Comparison of ENCODE assay signal across 32 mouse cellular contexts in the genomic region with DNA sequence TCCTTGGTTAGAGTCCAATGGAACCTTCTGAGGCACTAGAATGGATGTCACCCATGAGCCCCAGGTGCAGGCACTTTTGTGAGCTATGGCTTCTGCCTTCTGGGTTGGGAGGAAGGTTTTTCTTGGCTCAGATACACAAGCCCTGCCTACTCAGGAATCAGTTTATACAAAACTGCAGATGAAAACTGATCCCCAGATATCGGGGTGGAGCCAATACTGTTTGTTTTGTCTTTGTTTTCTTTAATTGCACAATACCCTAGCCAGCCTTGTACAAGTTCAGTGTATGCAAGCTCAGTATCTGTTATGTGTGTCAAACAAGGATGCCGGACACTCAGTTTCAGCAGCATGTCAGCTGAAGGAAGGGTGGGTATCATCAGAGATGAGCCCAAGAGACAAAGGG. TPM values are rescaled to one million over a fixed set of nuclear protein-coding genes. Genes with fewer than 3 reads are reported as not detected.
DNase-seq lines count a peak whose midpoint lies in the region; ATAC-seq and TF ChIP-seq lines count a peak whose summit lies in the region.
"Had no signal": no experiment of that assay in that cellular context is flagged by ENCODE, and none has a peak within 500 bp of the region (broad histone marks: within the 10 kb centered on the region; RNA-seq: fewer than 3 reads in every experiment).

No protein-coding gene starts in this region.

- WGBS in lung, embryonic 16.5 days, result 42% methylated on average over 2 of the region's 2 CpGs
- 87% methylated on average over 2 of the region's 2 CpGs for WGBS in embryonic facial prominence, embryonic 10.5 days

- no peaks in the 10 kb centered on the region for H3K36me3 ChIP-seq in lung, embryonic 16.5 days (ENCODE audit: control insufficient read depth, insufficient read depth, low read length)
- H3K36me3 ChIP-seq in embryonic facial prominence, embryonic 10.5 days (replicated peaks), result peaks cover 11% of the 10 kb centered on the region; the same call in 1 of the 2 replicates
- H3K36me3 ChIP-seq: forebrain, embryonic 12.5 days; forebrain, embryonic 15.5 days; heart, embryonic 12.5 days; heart, embryonic 15.5 days; hindbrain, embryonic 10.5 days; hindbrain, embryonic 13.5 days had no signal

- no peaks in the 10 kb centered on the region for H3K27me3 ChIP-seq in lung, embryonic 16.5 days (ENCODE audit: control insufficient read depth, insufficient read depth, low read depth, low read length)
- H3K27me3 ChIP-seq in embryonic facial prominence, embryonic 10.5 days (replicated peaks; ENCODE audit: low read depth, poor library complexity, severe bottlenecking), result no peaks in the 10 kb centered on the region
- H3K27me3 ChIP-seq: forebrain, embryonic 15.5 days; heart, embryonic 12.5 days; heart, embryonic 15.5 days; hindbrain, embryonic 13.5 days had no signal

- no peak for TF ChIP-seq CTCF in embryonic fibroblast, embryonic 13.5 days (IDR thresholded peaks at IDR 0.05; ENCODE audit: borderline replicate concordance, insufficient read depth, low read length)

- peak; percentile 32; the same call in 1 of the 2 replicates for ATAC-seq in lung, embryonic 16.5 days (ENCODE audit: low read depth)
- ATAC-seq: CD4-positive, CD25-positive, alpha-beta regulatory T cell, adult 4 months; forebrain, embryonic 15.5 days; hindbrain, embryonic 16.5 days had no signal

- H3K9me3 ChIP-seq in lung, embryonic 16.5 days (ENCODE audit: control insufficient read depth, low read length), result no peaks in the 10 kb centered on the region
- no peaks in the 10 kb centered on the region for H3K9me3 ChIP-seq in embryonic facial prominence, embryonic 10.5 days
- H3K9me3 ChIP-seq: forebrain, embryonic 12.5 days; forebrain, embryonic 15.5 days; heart, embryonic 12.5 days; heart, embryonic 15.5 days; hindbrain, embryonic 10.5 days; hindbrain, embryonic 13.5 days had no signal

- peaks cover 37% of the 10 kb centered on the region for H3K4me1 ChIP-seq in lung, embryonic 16.5 days (replicated peaks; ENCODE audit: control insufficient read depth, insufficient read depth, low read length)
- H3K4me1 ChIP-seq in embryonic facial prominence, embryonic 10.5 days, result peaks cover 39% of the 10 kb centered on the region
- H3K4me1 ChIP-seq in embryonic fibroblast, embryonic 13.5 days (ENCODE audit: control insufficient read depth, insufficient read depth, low read length), result peaks cover 15% of the 10 kb centered on the region

- no peak overlapping the region for H3K4me3 ChIP-seq in lung, embryonic 16.5 days (ENCODE audit: low read length)
- H3K4me3 ChIP-seq in embryonic facial prominence, embryonic 10.5 days, result no peak overlapping the region
- no peak overlapping the region for H3K4me3 ChIP-seq in embryonic fibroblast, embryonic 13.5 days (ENCODE audit: insufficient read depth, low read length)
- H3K4me3 ChIP-seq: forebrain, embryonic 12.5 days; forebrain, embryonic 15.5 days; heart, embryonic 12.5 days; heart, embryonic 15.5 days; hindbrain, embryonic 10.5 days; hindbrain, embryonic 13.5 days had no signal

- DNase-seq in lung, postnatal 14 days, result no peak
- DNase-seq in embryonic facial prominence, embryonic 10.5 days (ENCODE audit: low spot score), result no peak
- no peak for DNase-seq in layer of hippocampus, postnatal 14 days (ENCODE audit: low spot score in 2 of 2)
- DNase-seq in right cerebral cortex, adult 2 months (ENCODE audit: low spot score in 2 of 2), result no peak
- DNase-seq: adrenal gland, adult 2 months; adrenal gland, postnatal 14 days; cerebellum, adult 11 months; cerebellum, adult 8-10 months; cerebellum, postnatal 10 days; cerebellum, postnatal 36 days; embryo, embryonic 11 days; gastrocnemius, postnatal 25 days; heart, adult 18-20 months; heart, postnatal 10 days; heart, postnatal 36 days had no signal

- no peak overlapping the region for H3K9ac ChIP-seq in lung, embryonic 16.5 days (ENCODE audit: low read length)
- H3K9ac ChIP-seq: forebrain, embryonic 12.5 days; forebrain, embryonic 15.5 days; heart, embryonic 12.5 days; heart, embryonic 15.5 days; hindbrain, embryonic 13.5 days had no signal

- no peak for TF ChIP-seq POLR2A in embryonic fibroblast, embryonic 13.5 days (IDR thresholded peaks at IDR 0.05; ENCODE audit: low read depth, low read length)

- H3K27ac ChIP-seq in lung, embryonic 16.5 days (ENCODE audit: low read length), result peak overlapping the region; percentile 38; the same call in 1 of the 2 replicates
- H3K27ac ChIP-seq in embryonic facial prominence, embryonic 10.5 days (replicated peaks), result 0 out of 2 replicates have a peak overlapping the region, but pooled peaks have one; percentile 24
- peak overlapping the region; percentile 11 for H3K27ac ChIP-seq in embryonic fibroblast, embryonic 13.5 days (ENCODE audit: insufficient read depth, low read length)
- H3K27ac ChIP-seq: forebrain, embryonic 12.5 days; forebrain, embryonic 15.5 days; hindbrain, embryonic 10.5 days; hindbrain, embryonic 13.5 days had no signal

- no peak overlapping the region for H3K4me2 ChIP-seq in lung, embryonic 16.5 days (ENCODE audit: low read depth, low read length)
- H3K4me2 ChIP-seq: forebrain, embryonic 12.5 days; forebrain, embryonic 15.5 days; heart, embryonic 12.5 days; heart, embryonic 15.5 days; hindbrain, embryonic 13.5 days had no signal

RNA-seq across cellular contexts. Expression of a gene that starts 22.1 kb away (rescaled TPM):
- 2.5 and 3.3 TPM in 2 replicates for polyA plus RNA-seq in lung, embryonic 16.5 days (2015; fragmentation: Nextera tagmentation; extraction: Ambion mirVana)
- polyA plus RNA-seq in embryonic facial prominence, embryonic 10.5 days (2016; fragmentation: Nextera tagmentation; extraction: Ambion mirVana), result 2.1 and 2.5 TPM in 2 replicates
- 0.95 and 5.6 TPM in 2 replicates for polyA plus RNA-seq in embryonic fibroblast, embryonic 13.5 days (2011; ENCODE audit: insufficient read length, low read depth, missing spikeins)
- 1 to 10 TPM; 2.7 to 2.9 TPM for total RNA-seq in layer of hippocampus, postnatal 14 days (2021)
- total RNA-seq: MEL had no signal
- polyA plus RNA-seq: C2C12; CD4-positive, CD25-positive, alpha-beta regulatory T cell, adult 4 months had no signal

RNA-seq across cellular contexts. Expression of a gene that starts 28.4 kb away (rescaled TPM):
- polyA plus RNA-seq in lung, embryonic 16.5 days (2015; fragmentation: Nextera tagmentation; extraction: Ambion mirVana), result not detected in 2 replicates
- not detected in 2 replicates for polyA plus RNA-seq in embryonic facial prominence, embryonic 10.5 days (2016; fragmentation: Nextera tagmentation; extraction: Ambion mirVana)
- polyA plus RNA-seq in embryonic fibroblast, embryonic 13.5 days (2011; ENCODE audit: insufficient read length, low read depth, missing spikeins), result not detected in 2 replicates
- not detected for total RNA-seq in layer of hippocampus, postnatal 14 days (2021)
- total RNA-seq: adrenal gland, adult 2 months; adrenal gland, postnatal 14 days; adrenal gland, postnatal 4 days; gastrocnemius, adult 8-10 months; gastrocnemius, postnatal 25 days; heart, adult 18-20 months; heart, postnatal 10 days; heart, postnatal 36 days; MEL had no signal
- polyA plus RNA-seq: adrenal gland, adult 2 months; C2C12; CD4-positive, CD25-positive, alpha-beta regulatory T cell, adult 4 months; cortical plate, adult 2 months; embryonic facial prominence, embryonic 11.5 days; embryonic facial prominence, embryonic 14.5 days; forebrain, embryonic 12.5 days; forebrain, embryonic 15.5 days; heart, embryonic 12.5 days; heart, embryonic 15.5 days; hindbrain, embryonic 10.5 days; hindbrain, embryonic 13.5 days; hindbrain, embryonic 16.5 days had no signal
